Mouse (Mus musculus) midbrain, embryonic 11.5 days (tissue): ENCODE measurements around the gene Col10a1. TPM values are rescaled to one million over a fixed set of nuclear protein-coding genes. Genes with fewer than 3 reads are reported as not detected.

Experiments
- ATAC-seq: fragments of 200-750 bp; cut with Nextera tagmentation; 2 replicates; pipeline ENCODE4 v1.8.0; 2017; ENCODE audit warnings: moderate TSS enrichment, moderate library complexity; ENCODE audit not compliant: low FRiP score
- DNase-seq: peaks from one replicate; pipeline ENCODE4 v3.0.0; 2015; ENCODE audit warnings: low spot score; ENCODE audit errors: missing footprints
- H3K27ac ChIP-seq: fragments of 300-500 bp; sonication (generic); 2 replicates; pipeline ENCODE4 v1.5.1; 2014; ENCODE audit warnings: low read depth, low read length
- H3K27me3 ChIP-seq: fragments of 300-500 bp; sonication (generic); 2 replicates; pipeline ENCODE4 v1.6.1; 2014; ENCODE audit warnings: mild to moderate bottlenecking, low read length, moderate library complexity, mixed read lengths; ENCODE audit not compliant: control insufficient read depth, insufficient read depth
- H3K36me3 ChIP-seq: fragments of 300-500 bp; sonication (generic); 2 replicates; pipeline ENCODE4 v1.6.1; 2014; ENCODE audit warnings: mild to moderate bottlenecking, low read length, moderate library complexity, mixed read lengths; ENCODE audit not compliant: control insufficient read depth, insufficient read depth
- H3K4me1 ChIP-seq: fragments of 300-500 bp; sonication (generic); 2 replicates; pipeline ENCODE4 v1.6.1; 2014; ENCODE audit warnings: low read length; ENCODE audit not compliant: control insufficient read depth, insufficient read depth
- H3K4me2 ChIP-seq: fragments of 300-500 bp; sonication (generic); 2 replicates; pipeline ENCODE4 v1.6.1; 2014; ENCODE audit warnings: mild to moderate bottlenecking, moderate library complexity
- H3K4me3 ChIP-seq: fragments of 300-500 bp; sonication (generic); 2 replicates; pipeline ENCODE4 v1.5.1; 2014; ENCODE audit warnings: low read depth, low read length
- H3K9ac ChIP-seq: fragments of 300-500 bp; sonication (generic); 2 replicates; pipeline ENCODE4 v1.6.1; 2014; ENCODE audit warnings: low read length
- H3K9me3 ChIP-seq: fragments of 300-500 bp; sonication (generic); 2 replicates; pipeline ENCODE4 v1.6.1; 2016; ENCODE audit warnings: low read length; ENCODE audit not compliant: control insufficient read depth
- WGBS: fragments of 180-500 bp; shearing (Covaris S2); extraction: QIAGEN DNeasy Blood & Tissue Kit; methylation state at CpG from one replicate; pipeline ENCODE4 v1.1.7; 2014; 5-methylcytosine and 5-hydroxymethylcytosine counted together
- polyA plus RNA-seq: library from polyadenylated mRNA; unstranded; fragments of >200 nt; fragmentation: Nextera tagmentation; extraction: Ambion mirVana; gene quantifications from 2 replicates; pipeline ENCODE4 v1.2.1, GENCODE M21; 2014

Col10a1 gene
- polyA plus RNA-seq: 0.10 TPM in 1 of 2 replicates, not detected in the other

- Histone ChIP-seq H3K36me3 (no peaks in the 10 kb centered on the region), H3K4me3 (no peak within 1 kb of the TSS), H3K4me2 (no peak within 1 kb of the TSS), H3K9me3 (no peaks in the 10 kb centered on the region), H3K4me1 (no peaks in the 10 kb centered on the region), H3K27ac (no peak within 1 kb of the TSS), H3K9ac (no peak within 1 kb of the TSS), H3K27me3 (no peaks in the 10 kb centered on the region)
- DNase-seq (no peak), ATAC-seq (no peak)
- 72% methylated on average over 8 of the region's 8 CpGs for WGBS
Measured at GRCm38 (mm10) chr10:34389681-34390080, at the start of gene Col10a1. Gene Col10a1 (plus strand): TSS chr10:34389981.

- DNase-seq (no peak), ATAC-seq (no peak)
- Histone ChIP-seq H3K27ac (no peak overlapping the region), H3K9me3 (no peaks in the 10 kb centered on the region), H3K36me3 (no peaks in the 10 kb centered on the region), H3K4me2 (no peak overlapping the region), H3K27me3 (no peaks in the 10 kb centered on the region), H3K4me1 (no peaks in the 10 kb centered on the region), H3K4me3 (no peak overlapping the region), H3K9ac (no peak overlapping the region)
- WGBS: 84% methylated on average over 6 of the region's 6 CpGs
Measured at GRCm38 (mm10) chr10:34341014-34341413, 48.8 kb upstream of the Col10a1 start.

- H3K36me3 ChIP-seq: no peaks in the 10 kb centered on the region
Measured at GRCm38 (mm10) chr10:34341886-34342285, 47.9 kb upstream of the Col10a1 start.

GRCm38 (mm10) chr10:34352166-34352565 lies 37.6 kb upstream of the Col10a1 start:
- Histone ChIP-seq H3K36me3 (no peaks in the 10 kb centered on the region), H3K4me1 (no peaks in the 10 kb centered on the region), H3K9ac (no peak overlapping the region), H3K27ac (no peak overlapping the region), H3K27me3 (no peaks in the 10 kb centered on the region), H3K4me3 (no peak overlapping the region), H3K4me2 (no peak overlapping the region), H3K9me3 (no peaks in the 10 kb centered on the region)
- DNase-seq: no peak
- ATAC-seq: no peak
- 84% methylated on average over 4 of the region's 4 CpGs for WGBS

More at GRCm38 (mm10) chr10:34341886-34342285, 47.9 kb upstream of the Col10a1 start:
- ATAC-seq (no peak), DNase-seq (no peak)
- H3K9ac ChIP-seq: no peak overlapping the region
- no peak overlapping the region for H3K4me3 ChIP-seq
- no peaks in the 10 kb centered on the region for H3K9me3 ChIP-seq
- WGBS: 81% methylated on average over 1 of the region's 1 CpGs
- H3K27me3 ChIP-seq: no peaks in the 10 kb centered on the region
- H3K4me2 ChIP-seq: no peak overlapping the region
- no peaks in the 10 kb centered on the region for H3K4me1 ChIP-seq
- no peak overlapping the region for H3K27ac ChIP-seq

GRCm38 (mm10) chr10:34358263-34358662 lies 31.5 kb upstream of the Col10a1 start:
- H3K4me1 ChIP-seq: no peaks in the 10 kb centered on the region
- ATAC-seq (0 out of 2 replicates have a peak, but pooled peaks have one; percentile 42), DNase-seq (no peak)
- H3K9ac ChIP-seq: no peak overlapping the region
- H3K27ac ChIP-seq: no peak overlapping the region
- no peak overlapping the region for H3K4me2 ChIP-seq
- no peaks in the 10 kb centered on the region for H3K9me3 ChIP-seq
- H3K27me3 ChIP-seq: no peaks in the 10 kb centered on the region
- no peaks in the 10 kb centered on the region for H3K36me3 ChIP-seq
- 52% methylated on average over 3 of the region's 3 CpGs for WGBS
- no peak overlapping the region for H3K4me3 ChIP-seq

- no peak for ATAC-seq
Measured at GRCm38 (mm10) chr10:34363756-34364155, 26.0 kb upstream of the Col10a1 start.

GRCm38 (mm10) chr10:34368138-34368537 lies 21.6 kb upstream of the Col10a1 start:
- Histone ChIP-seq H3K4me3 (no peak overlapping the region), H3K4me2 (no peak overlapping the region), H3K36me3 (no peaks in the 10 kb centered on the region), H3K9ac (no peak overlapping the region), H3K27ac (no peak overlapping the region), H3K27me3 (no peaks in the 10 kb centered on the region), H3K9me3 (no peaks in the 10 kb centered on the region), H3K4me1 (no peaks in the 10 kb centered on the region)
- 70% methylated on average over 5 of the region's 5 CpGs for WGBS
- ATAC-seq (no peak), DNase-seq (no peak)

More at GRCm38 (mm10) chr10:34363756-34364155, 26.0 kb upstream of the Col10a1 start:
- Histone ChIP-seq H3K9me3 (no peaks in the 10 kb centered on the region), H3K9ac (no peak overlapping the region), H3K27ac (no peak overlapping the region), H3K4me1 (no peaks in the 10 kb centered on the region), H3K4me2 (no peak overlapping the region), H3K36me3 (no peaks in the 10 kb centered on the region), H3K4me3 (no peak overlapping the region), H3K27me3 (no peaks in the 10 kb centered on the region)
- DNase-seq: no peak

- Histone ChIP-seq H3K4me1 (no peaks in the 10 kb centered on the region), H3K27ac (no peak overlapping the region), H3K36me3 (no peaks in the 10 kb centered on the region), H3K27me3 (no peaks in the 10 kb centered on the region), H3K4me2 (no peak overlapping the region), H3K4me3 (no peak overlapping the region), H3K9me3 (no peaks in the 10 kb centered on the region), H3K9ac (no peak overlapping the region)
- 91% methylated on average over 7 of the region's 7 CpGs for WGBS
- DNase-seq: no peak
- no peak for ATAC-seq
Measured at GRCm38 (mm10) chr10:34373332-34373731, 16.4 kb upstream of the Col10a1 start.

- DNase-seq: no peak
- ATAC-seq: no peak
- no peaks in the 10 kb centered on the region for H3K4me1 ChIP-seq
Measured at GRCm38 (mm10) chr10:34385636-34386035, 4.1 kb upstream of the Col10a1 start.

More at GRCm38 (mm10) chr10:34385636-34386035, 4.1 kb upstream of the Col10a1 start:
- no peak overlapping the region for H3K4me3 ChIP-seq
- H3K9me3 ChIP-seq: no peaks in the 10 kb centered on the region
- 86% methylated on average over 5 of the region's 5 CpGs for WGBS
- no peaks in the 10 kb centered on the region for H3K36me3 ChIP-seq
- no peaks in the 10 kb centered on the region for H3K27me3 ChIP-seq
- no peak overlapping the region for H3K27ac ChIP-seq
- H3K9ac ChIP-seq: no peak overlapping the region
- H3K4me2 ChIP-seq: no peak overlapping the region
